Mouse (Mus musculus) cerebellum, adult (tissue): ENCODE results near the gene Deaf1.

ENCODE experiments used
- ATAC-seq: cut with Nextera tagmentation; 2 replicates; pipeline ENCODE4 v1.9.2; 2017; ENCODE audit warnings: mild to moderate bottlenecking, moderate library complexity, mixed read lengths; ENCODE audit not compliant: insufficient number of reproducible peaks, low FRiP score, low TSS enrichment

Deaf1 gene

GRCm38 (mm10) chr7:141327469-141328372 lies at the start of gene Deaf1, which contains the start of gene Tmem80:
TSS of gene Deaf1 (minus strand) at chr7:141327690.
TSS of gene Tmem80 (plus strand) at chr7:141327739.
- ATAC-seq, result peak; percentile 88

- ATAC-seq, result no peak
These were observed 46.9 kb upstream of the Deaf1 start for GRCm38 (mm10) chr7:141374399-141374798.

GRCm38 (mm10) chr7:141373611-141374010 lies 46.1 kb upstream of the Deaf1 start:
- no peak for ATAC-seq

GRCm38 (mm10) chr7:141371942-141372595 lies 44.6 kb upstream of the Deaf1 start:
- ATAC-seq, result no peak

- ATAC-seq, result no peak
These were observed 42.4 kb upstream of the Deaf1 start for GRCm38 (mm10) chr7:141369918-141370317.

- ATAC-seq, result no peak
These were observed 39.9 kb upstream of the Deaf1 start for GRCm38 (mm10) chr7:141367358-141367757.

- no peak for ATAC-seq
These were observed 37.6 kb upstream of the Deaf1 start for GRCm38 (mm10) chr7:141365049-141365445.

GRCm38 (mm10) chr7:141364349-141365048 lies 37.0 kb upstream of the Deaf1 start:
- no peak for ATAC-seq

GRCm38 (mm10) chr7:141363752-141364125 lies 36.2 kb upstream of the Deaf1 start:
- ATAC-seq, result no peak

- ATAC-seq, result peak; percentile 61; the same call in 1 of the 2 replicates
These were observed 35.7 kb upstream of the Deaf1 start for GRCm38 (mm10) chr7:141363106-141363751.

- ATAC-seq, result 0 out of 2 replicates have a peak, but pooled peaks have one; percentile 49
These were observed 34.0 kb upstream of the Deaf1 start for GRCm38 (mm10) chr7:141361510-141361909.

GRCm38 (mm10) chr7:141356971-141357370 lies 29.5 kb upstream of the Deaf1 start:
- no peak for ATAC-seq

GRCm38 (mm10) chr7:141355626-141356326 lies 28.3 kb upstream of the Deaf1 start:
- ATAC-seq, result no peak

- no peak; the same call in 1 of the 2 replicates for ATAC-seq
These were observed 27.6 kb upstream of the Deaf1 start for GRCm38 (mm10) chr7:141355051-141355450.

- ATAC-seq, result no peak
These were observed 23.6 kb upstream of the Deaf1 start for GRCm38 (mm10) chr7:141351061-141351460.

GRCm38 (mm10) chr7:141344787-141345186 lies 17.3 kb upstream of the Deaf1 start:
- no peak for ATAC-seq

- no peak for ATAC-seq
These were observed 16.2 kb upstream of the Deaf1 start for GRCm38 (mm10) chr7:141343696-141344095.

- ATAC-seq, result no peak
These were observed 15.7 kb upstream of the Deaf1 start for GRCm38 (mm10) chr7:141343230-141343629.

- no peak for ATAC-seq
These were observed 14.3 kb upstream of the Deaf1 start for GRCm38 (mm10) chr7:141341689-141342226.
